Mouse (Mus musculus) erythroid progenitor cell, adult 5-6 weeks (primary cell): ENCODE measurements around the gene Srsy. TPM values are rescaled to one million over a fixed set of nuclear protein-coding genes. Genes with fewer than 3 reads are reported as not detected.
"Not testable (repeated sequence)": the region's sequence is repeated elsewhere in the genome, so short reads cannot be mapped to it uniquely, and the experiment has no call there.

Experiments used
- ATAC-seq: replicated peaks from 2 replicates; pipeline ENCODE4 v1.8.0; 2016; ENCODE audit warnings: moderate number of reproducible peaks, mild to moderate bottlenecking, moderate TSS enrichment, inconsistent platforms; ENCODE audit not compliant: poor library complexity, low FRiP score, severe bottlenecking
- total RNA-seq, 2 experiments: library from RNA; stranded (forward) in 1 of 2; stranded (reverse) in 1 of 2; fragments of 150-400 nt in 1 of 2; fragments of 186-747, 209-891 nt in 1 of 2; gene quantifications; 2 replicates each; pipeline versions ENCODE4 v1.2.3 to v1.2.4; 2015 to 2017; ENCODE audit warnings: low replicate concordance in 2 of 2

Srsy gene
- total RNA-seq (2015; ENCODE audit: low replicate concordance) (not detected in 2 replicates), total RNA-seq (2017; ENCODE audit: low replicate concordance) (not detected in 2 replicates)

DNA sequence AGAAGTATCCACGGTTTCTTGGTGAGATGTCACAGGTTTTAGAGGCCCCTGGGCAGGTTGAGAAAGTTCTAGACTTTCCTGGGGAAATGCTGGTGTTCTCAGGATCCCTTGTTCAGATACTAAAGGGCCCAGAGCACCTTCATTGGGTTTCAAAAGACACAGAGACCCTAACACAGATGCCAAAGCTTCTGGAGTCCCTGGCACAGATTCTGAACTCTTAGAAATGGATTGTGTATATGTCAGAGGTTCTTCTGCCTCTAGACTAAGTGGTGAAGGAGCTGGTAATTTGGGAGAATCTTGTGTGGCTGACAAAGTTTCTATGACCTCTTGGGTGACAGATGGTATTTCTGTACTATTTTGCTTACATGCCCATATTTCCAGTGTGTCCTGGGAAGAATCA is at the start of gene Srsy:
Gene Srsy, minus strand, starts transcription at position 101 of the 400 bp plus-strand sequence.
- ATAC-seq, result not testable (repeated sequence)

Other genes with a start within 250 kb of the Srsy start
- not detected in 2 replicates for gene Gm21904, start 91.1 kb downstream of the Srsy start, total RNA-seq (2015; ENCODE audit: low replicate concordance)
- gene Gm21904, start 91.1 kb downstream of the Srsy start, total RNA-seq (2017; ENCODE audit: low replicate concordance), result not detected in 2 replicates
- not detected in 2 replicates for gene Gm20772, start 62.6 kb downstream of the Srsy start, total RNA-seq (2015; ENCODE audit: low replicate concordance)
- gene Gm20772, start 62.6 kb downstream of the Srsy start, total RNA-seq (2017; ENCODE audit: low replicate concordance), result not detected in 2 replicates
- gene Gm20831, start 62.6 kb downstream of the Srsy start, total RNA-seq (2015; ENCODE audit: low replicate concordance), result not detected in 2 replicates
- not detected in 2 replicates for gene Gm20831, start 62.6 kb downstream of the Srsy start, total RNA-seq (2017; ENCODE audit: low replicate concordance)
- gene Gm21764, start 124.5 kb upstream of the Srsy start, total RNA-seq (2015; ENCODE audit: low replicate concordance), result not detected in 2 replicates
- not detected in 2 replicates for gene Gm21764, start 124.5 kb upstream of the Srsy start, total RNA-seq (2017; ENCODE audit: low replicate concordance)
- not detected in 2 replicates for gene Ssty1, start 151.8 kb upstream of the Srsy start, total RNA-seq (2015; ENCODE audit: low replicate concordance)
- gene Ssty1, start 151.8 kb upstream of the Srsy start, total RNA-seq (2017; ENCODE audit: low replicate concordance), result not detected in 2 replicates